Mouse (Mus musculus) hindbrain, embryonic 11.5 days (tissue): ENCODE results near the gene Slc7a5. TPM values are rescaled to one million over a fixed set of nuclear protein-coding genes. Genes with fewer than 3 reads are reported as not detected.

ENCODE experiments used
- ATAC-seq: fragments of 200-750 bp; cut with Nextera tagmentation; 2 replicates; pipeline ENCODE4 v1.8.0; 2017; ENCODE audit warnings: mild to moderate bottlenecking, moderate TSS enrichment, moderate library complexity; ENCODE audit not compliant: low FRiP score
- DNase-seq: peaks from one replicate; pipeline ENCODE4 v3.0.0-alpha.2; 2015; ENCODE audit warnings: low spot score
- H3K27ac ChIP-seq: fragments of 300-500 bp; sonication (generic); 2 replicates; pipeline ENCODE4 v1.5.1; 2014; ENCODE audit warnings: mild to moderate bottlenecking, low read depth, low read length
- H3K27me3 ChIP-seq: fragments of 300-500 bp; sonication (generic); 2 replicates; pipeline ENCODE4 v1.6.1; 2014; ENCODE audit warnings: mild to moderate bottlenecking, low read length, moderate library complexity, mixed read lengths; ENCODE audit not compliant: control insufficient read depth, insufficient read depth
- H3K36me3 ChIP-seq: fragments of 300-500 bp; sonication (generic); 2 replicates; pipeline ENCODE4 v1.6.1; 2014; ENCODE audit warnings: mild to moderate bottlenecking, low read length, moderate library complexity, mixed read lengths; ENCODE audit not compliant: control insufficient read depth, insufficient read depth
- H3K4me1 ChIP-seq: fragments of 300-500 bp; sonication (generic); replicated peaks from 2 replicates; pipeline ENCODE4 v1.6.1; 2014; ENCODE audit warnings: low read length, mixed read lengths; ENCODE audit not compliant: control insufficient read depth, insufficient read depth
- H3K4me2 ChIP-seq: fragments of 300-500 bp; sonication (generic); replicated peaks from 2 replicates; pipeline ENCODE4 v1.6.1; 2014; ENCODE audit warnings: mild to moderate bottlenecking, low read depth, low read length
- H3K4me3 ChIP-seq: fragments of 300-500 bp; sonication (generic); 2 replicates; pipeline ENCODE4 v1.5.1; 2014; ENCODE audit warnings: low read depth, low read length
- H3K9ac ChIP-seq: fragments of 300-500 bp; sonication (generic); 2 replicates; pipeline ENCODE4 v1.6.1; 2014; ENCODE audit warnings: low read depth, low read length
- H3K9me3 ChIP-seq: fragments of 300-500 bp; sonication (generic); 2 replicates; pipeline ENCODE4 v1.6.1; 2016; ENCODE audit warnings: low read length; ENCODE audit not compliant: control insufficient read depth
- WGBS: fragments of 180-500 bp; shearing (Covaris S2); extraction: QIAGEN DNeasy Blood & Tissue Kit; methylation state at CpG from one replicate; pipeline ENCODE4 v1.1.7; 2014; 5-methylcytosine and 5-hydroxymethylcytosine counted together
- polyA plus RNA-seq: library from polyadenylated mRNA; unstranded; fragments of >200 nt; fragmentation: Nextera tagmentation; extraction: Ambion mirVana; gene quantifications from 2 replicates; pipeline ENCODE4 v1.2.1, GENCODE M21; 2014

Slc7a5 gene
- polyA plus RNA-seq, 1 experiment from 2014 or later: 23.3 TPM

DNA sequence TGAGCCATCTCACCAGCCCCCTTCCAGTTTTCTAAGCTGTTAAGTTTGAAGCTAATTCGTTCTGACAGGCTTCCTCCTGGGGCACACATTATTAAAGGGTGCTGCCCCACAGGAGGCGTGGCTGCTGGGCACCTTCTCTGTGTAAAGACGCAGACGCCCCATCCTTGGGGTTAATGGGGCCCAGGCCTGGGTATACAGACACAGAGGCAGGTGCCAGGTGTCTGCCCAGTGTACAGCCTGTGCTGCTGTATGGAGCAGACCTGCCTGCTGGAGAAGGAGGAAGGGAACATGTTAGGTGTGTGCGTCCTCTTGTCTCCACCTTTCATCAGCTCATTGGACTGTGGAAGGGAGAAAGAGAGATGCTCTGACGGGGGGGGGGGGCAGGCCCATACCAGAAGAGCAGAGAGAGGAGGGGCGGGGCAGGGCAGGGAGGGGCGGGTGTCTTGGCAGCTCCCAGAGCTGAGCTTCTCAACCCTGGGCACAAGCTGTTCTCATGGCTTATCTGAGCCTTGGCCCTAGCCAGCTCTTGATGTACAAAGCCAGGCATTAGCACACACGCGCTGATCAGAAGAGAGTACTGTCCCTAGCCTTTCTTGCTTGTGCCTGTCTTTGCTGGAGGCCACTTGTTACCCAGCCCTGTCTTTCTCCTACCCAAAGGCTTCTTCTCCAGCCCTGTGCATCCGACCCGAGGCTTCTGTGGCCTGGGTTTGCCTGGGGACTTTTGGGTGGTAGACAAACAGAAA, 45.5 kb downstream of the Slc7a5 start:
- 81% methylated on average over 10 of the region's 12 CpGs for WGBS
- no peak for ATAC-seq
- H3K4me2 ChIP-seq: no peak overlapping the region

DNA sequence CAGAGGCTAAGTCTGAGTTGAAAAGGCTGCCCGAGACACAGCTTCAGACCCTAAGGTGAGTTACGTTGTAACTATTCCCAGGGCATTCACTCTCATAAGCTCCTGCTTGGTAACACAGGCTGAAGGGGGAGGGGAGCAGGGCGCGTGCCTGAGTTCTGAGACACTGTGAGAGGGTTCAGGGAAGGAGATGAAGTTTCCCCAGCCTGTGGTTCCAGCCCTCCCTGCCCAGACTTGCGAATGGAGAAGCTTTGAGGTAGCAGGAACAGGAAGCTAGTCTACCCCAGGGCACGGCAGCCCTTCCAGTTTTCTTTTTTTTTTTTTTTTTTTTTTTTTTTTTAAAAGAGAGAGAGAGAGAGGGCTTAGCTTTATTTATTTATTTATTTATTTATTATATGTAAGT, 46.2 kb downstream of the Slc7a5 start:
- Histone ChIP-seq H3K36me3 (no peaks in the 10 kb centered on the region), H3K4me3 (no peak overlapping the region), H3K9me3 (no peaks in the 10 kb centered on the region), H3K4me1 (no peaks in the 10 kb centered on the region), H3K27ac (no peak overlapping the region), H3K9ac (no peak overlapping the region), H3K27me3 (no peaks in the 10 kb centered on the region), H3K4me2 (no peak overlapping the region)
- no peak for ATAC-seq
- no peak for DNase-seq
- WGBS: 60% methylated on average over 6 of the region's 6 CpGs

More for the DNA sequence above, 45.5 kb downstream of the Slc7a5 start:
- Histone ChIP-seq H3K9me3 (no peaks in the 10 kb centered on the region), H3K27me3 (no peaks in the 10 kb centered on the region), H3K27ac (no peak overlapping the region), H3K9ac (no peak overlapping the region), H3K36me3 (no peaks in the 10 kb centered on the region), H3K4me1 (no peaks in the 10 kb centered on the region), H3K4me3 (no peak overlapping the region)
- no peak for DNase-seq

GRCm38 (mm10) chr8:121857747-121858146, 49.7 kb downstream of the Slc7a5 start:
- ATAC-seq (no peak), DNase-seq (no peak)
- Histone ChIP-seq H3K4me3 (no peak overlapping the region), H3K9ac (no peak overlapping the region), H3K27ac (no peak overlapping the region), H3K27me3 (no peaks in the 10 kb centered on the region), H3K4me2 (no peak overlapping the region), H3K36me3 (no peaks in the 10 kb centered on the region), H3K9me3 (no peaks in the 10 kb centered on the region), H3K4me1 (no peaks in the 10 kb centered on the region)
- WGBS: 28% methylated on average over 2 of the region's 2 CpGs

GRCm38 (mm10) chr8:121857331-121857730, 50.2 kb downstream of the Slc7a5 start:
- Histone ChIP-seq H3K9ac (no peak overlapping the region), H3K27ac (no peak overlapping the region), H3K36me3 (no peaks in the 10 kb centered on the region), H3K4me1 (no peaks in the 10 kb centered on the region), H3K4me2 (no peak overlapping the region), H3K4me3 (no peak overlapping the region), H3K27me3 (no peaks in the 10 kb centered on the region), H3K9me3 (no peaks in the 10 kb centered on the region)
- no peak for DNase-seq
- no peak for ATAC-seq
- WGBS: 55% methylated on average over 9 of the region's 9 CpGs

DNA sequence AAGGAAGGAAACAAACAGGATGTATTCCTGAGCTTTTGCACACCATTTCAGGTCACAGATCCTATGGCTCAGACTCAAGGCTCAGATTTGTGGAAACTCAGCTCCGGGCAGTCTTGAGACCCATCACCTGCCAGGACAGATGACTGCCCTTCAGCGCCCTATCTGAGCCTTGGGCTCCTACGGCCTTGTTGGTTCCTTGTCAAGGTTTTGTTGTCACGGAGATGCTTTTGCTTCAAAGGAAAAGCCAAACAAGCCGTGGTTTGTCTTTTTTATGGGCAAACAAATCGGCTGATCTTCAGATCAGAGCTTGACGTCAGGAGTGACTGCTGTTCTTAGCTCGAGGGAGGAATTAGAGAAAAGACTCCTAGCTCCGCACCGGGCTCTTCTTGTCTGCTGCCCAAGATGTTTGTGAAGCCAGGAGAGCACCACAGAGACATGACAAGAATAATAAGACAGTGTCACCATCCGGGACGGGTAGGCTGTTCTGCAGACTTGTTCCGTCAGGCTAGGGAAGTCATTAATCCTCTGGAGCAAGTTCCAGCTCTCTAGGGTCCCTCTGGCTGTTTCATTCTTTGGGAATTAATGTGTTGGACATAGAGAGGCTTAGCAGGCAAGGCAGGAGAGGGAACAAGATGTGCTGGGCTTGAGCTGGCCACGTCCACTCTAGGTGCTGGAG, 51.3 kb downstream of the Slc7a5 start:
- H3K4me1 ChIP-seq: 0 out of 2 replicates have a peak, but pooled peaks cover under 1% of the 10 kb centered on the region
- no peak overlapping the region for H3K4me3 ChIP-seq
- no peaks in the 10 kb centered on the region for H3K9me3 ChIP-seq
- no peak for DNase-seq
- no peaks in the 10 kb centered on the region for H3K36me3 ChIP-seq
- 86% methylated on average over 14 of the region's 14 CpGs for WGBS
- ATAC-seq: no peak
- H3K4me2 ChIP-seq: no peak overlapping the region
- H3K9ac ChIP-seq: no peak overlapping the region
- no peaks in the 10 kb centered on the region for H3K27me3 ChIP-seq
- no peak overlapping the region for H3K27ac ChIP-seq

GRCm38 (mm10) chr8:121853586-121853985, 53.9 kb downstream of the Slc7a5 start:
- no peaks in the 10 kb centered on the region for H3K9me3 ChIP-seq
- ATAC-seq: no peak
- no peak for DNase-seq

DNA sequence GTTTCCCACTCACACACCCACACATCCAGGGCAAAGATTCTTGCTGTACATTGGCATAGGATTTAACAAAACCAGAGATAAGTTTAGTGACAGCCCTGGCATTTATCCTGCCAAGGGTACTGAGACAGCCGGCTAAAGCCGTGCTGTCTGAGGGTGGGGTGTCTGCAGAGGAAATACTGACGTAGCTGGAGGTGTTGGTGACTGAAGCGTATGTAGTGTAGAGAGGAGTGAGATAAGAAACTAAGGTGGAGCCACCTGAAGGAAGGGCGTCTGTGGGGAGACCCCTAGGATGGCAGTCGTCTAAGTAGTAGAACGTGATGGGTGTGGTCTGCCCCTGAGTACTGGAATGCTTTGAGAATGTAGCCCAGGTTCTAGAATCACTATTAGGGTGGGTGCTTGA, 55.0 kb downstream of the Slc7a5 start:
- DNase-seq (no peak), ATAC-seq (no peak)
- H3K36me3 ChIP-seq: no peaks in the 10 kb centered on the region
- H3K9me3 ChIP-seq: no peaks in the 10 kb centered on the region
- WGBS: 70% methylated on average over 7 of the region's 7 CpGs
- H3K4me1 ChIP-seq: 0 out of 2 replicates have a peak, but pooled peaks cover 4% of the 10 kb centered on the region
- no peak overlapping the region for H3K9ac ChIP-seq
- no peak overlapping the region for H3K4me2 ChIP-seq
- H3K4me3 ChIP-seq: no peak overlapping the region
- no peaks in the 10 kb centered on the region for H3K27me3 ChIP-seq
- H3K27ac ChIP-seq: no peak overlapping the region

More at GRCm38 (mm10) chr8:121853586-121853985, 53.9 kb downstream of the Slc7a5 start:
- Histone ChIP-seq H3K4me1 (0 out of 2 replicates have a peak, but pooled peaks cover 4% of the 10 kb centered on the region), H3K4me3 (no peak overlapping the region), H3K27ac (no peak overlapping the region), H3K9ac (no peak overlapping the region), H3K27me3 (no peaks in the 10 kb centered on the region), H3K36me3 (no peaks in the 10 kb centered on the region), H3K4me2 (no peak overlapping the region)
- 88% methylated on average over 2 of the region's 2 CpGs for WGBS

- no peak overlapping the region; the same call in 1 of the 2 replicates for H3K9ac ChIP-seq
- H3K27me3 ChIP-seq: no peaks in the 10 kb centered on the region
- ATAC-seq: no peak
- no peaks in the 10 kb centered on the region for H3K9me3 ChIP-seq
- no peak overlapping the region for H3K4me2 ChIP-seq
- no peak for DNase-seq
- 0 out of 2 replicates have a peak, but pooled peaks cover 4% of the 10 kb centered on the region for H3K4me1 ChIP-seq
- WGBS: 51% methylated on average over 7 of the region's 7 CpGs
- H3K4me3 ChIP-seq: no peak overlapping the region
- H3K27ac ChIP-seq: no peak overlapping the region
- no peaks in the 10 kb centered on the region for H3K36me3 ChIP-seq
Observed at GRCm38 (mm10) chr8:121851716-121852115, 55.8 kb downstream of the Slc7a5 start.
